Mouse (Mus musculus): ENCODE data around the gene 4930432M17Rik. TPM values are rescaled to one million over a fixed set of nuclear protein-coding genes. Genes with fewer than 3 reads are reported as not detected.
A peak's percentile ranks its signal among the peaks of the same experiment; 100 is the strongest.

4930432M17Rik gene
- polyA plus RNA-seq, 1 experiment from 2014 or later = not detected

- ATAC-seq (ENCODE audit: low FRiP score, low TSS enrichment) = peak; percentile 62; the same call in 1 of the 2 replicates
- no peaks in the 10 kb centered on the region for H3K36me3 ChIP-seq (ENCODE audit: insufficient read depth, low read length)
- H3K9ac ChIP-seq (replicated peaks; ENCODE audit: low read length) = no peak overlapping the region
- 61% methylated on average over 3 of the region's 3 CpGs for whole genome bisulfite sequencing
- H3K27me3 ChIP-seq (ENCODE audit: insufficient read depth, low read length) = no peaks in the 10 kb centered on the region
- H3K4me1 ChIP-seq (ENCODE audit: insufficient read depth, low read length) = peaks cover 21% of the 10 kb centered on the region
- peak overlapping the region; percentile 73 for H3K27ac ChIP-seq (ENCODE audit: low read length)
- no peak overlapping the region for H3K4me2 ChIP-seq (replicated peaks; ENCODE audit: low read depth, low read length)
- H3K4me3 ChIP-seq (ENCODE audit: low read length) = no peak overlapping the region
- no peaks in the 10 kb centered on the region for H3K9me3 ChIP-seq (ENCODE audit: low read length)
These were observed 32.3 kb upstream of the 4930432M17Rik start for GRCm38 (mm10) chr3:121638241-121638640.

GRCm38 (mm10) chr3:121640611-121641010 lies 30.0 kb upstream of the 4930432M17Rik start:
- no peak overlapping the region for H3K27ac ChIP-seq (ENCODE audit: low read length)
- ATAC-seq (ENCODE audit: low FRiP score, low TSS enrichment) = no peak
- no peaks in the 10 kb centered on the region for H3K9me3 ChIP-seq (ENCODE audit: low read length)
- peaks cover 25% of the 10 kb centered on the region for H3K4me1 ChIP-seq (ENCODE audit: insufficient read depth, low read length)
- WGBS = 27% methylated on average over 2 of the region's 2 CpGs
- no peaks in the 10 kb centered on the region for H3K27me3 ChIP-seq (ENCODE audit: insufficient read depth, low read length)
- H3K36me3 ChIP-seq (ENCODE audit: insufficient read depth, low read length) = no peaks in the 10 kb centered on the region
- no peak overlapping the region for H3K4me2 ChIP-seq (replicated peaks; ENCODE audit: low read depth, low read length)
- H3K4me3 ChIP-seq (ENCODE audit: low read length) = no peak overlapping the region
- no peak overlapping the region for H3K9ac ChIP-seq (replicated peaks; ENCODE audit: low read length)

GRCm38 (mm10) chr3:121643236-121643635 lies 27.3 kb upstream of the 4930432M17Rik start:
- ATAC-seq (ENCODE audit: low FRiP score, low TSS enrichment) = no peak
- Histone ChIP-seq H3K36me3 (ENCODE audit: insufficient read depth, low read length) (no peaks in the 10 kb centered on the region), H3K27ac (ENCODE audit: low read length) (no peak overlapping the region), H3K4me2 (replicated peaks; ENCODE audit: low read depth, low read length) (no peak overlapping the region), H3K27me3 (ENCODE audit: insufficient read depth, low read length) (no peaks in the 10 kb centered on the region), H3K4me3 (ENCODE audit: low read length) (no peak overlapping the region), H3K9me3 (ENCODE audit: low read length) (no peaks in the 10 kb centered on the region), H3K4me1 (ENCODE audit: insufficient read depth, low read length) (peaks cover 40% of the 10 kb centered on the region), H3K9ac (replicated peaks; ENCODE audit: low read length) (no peak overlapping the region)
- WGBS = 77% methylated on average over 8 of the region's 8 CpGs

GRCm38 (mm10) chr3:121645447-121645846 lies 25.1 kb upstream of the 4930432M17Rik start:
- Histone ChIP-seq H3K9ac (replicated peaks; ENCODE audit: low read length) (no peak overlapping the region), H3K4me2 (replicated peaks; ENCODE audit: low read depth, low read length) (no peak overlapping the region), H3K36me3 (ENCODE audit: insufficient read depth, low read length) (no peaks in the 10 kb centered on the region), H3K4me1 (ENCODE audit: insufficient read depth, low read length) (peaks cover 37% of the 10 kb centered on the region), H3K27ac (ENCODE audit: low read length) (peak overlapping the region; percentile 96), H3K4me3 (ENCODE audit: low read length) (no peak overlapping the region), H3K27me3 (ENCODE audit: insufficient read depth, low read length) (no peaks in the 10 kb centered on the region), H3K9me3 (ENCODE audit: low read length) (no peaks in the 10 kb centered on the region)
- WGBS = 76% methylated on average over 7 of the region's 7 CpGs
- ATAC-seq (ENCODE audit: low FRiP score, low TSS enrichment) = no peak

GRCm38 (mm10) chr3:121646364-121647048 lies 24.1 kb upstream of the 4930432M17Rik start:
- Histone ChIP-seq H3K9ac (replicated peaks; ENCODE audit: low read length) (0 out of 2 replicates have a peak overlapping the region, but pooled peaks have one; percentile 31), H3K4me3 (ENCODE audit: low read length) (no peak overlapping the region), H3K4me2 (replicated peaks; ENCODE audit: low read depth, low read length) (no peak overlapping the region; the same call in 1 of the 2 replicates), H3K36me3 (ENCODE audit: insufficient read depth, low read length) (no peaks in the 10 kb centered on the region), H3K27ac (ENCODE audit: low read length) (peak overlapping the region; percentile 96), H3K4me1 (ENCODE audit: insufficient read depth, low read length) (peaks cover 36% of the 10 kb centered on the region), H3K27me3 (ENCODE audit: insufficient read depth, low read length) (no peaks in the 10 kb centered on the region), H3K9me3 (ENCODE audit: low read length) (no peaks in the 10 kb centered on the region)
- WGBS = 21% methylated on average over 9 of the region's 9 CpGs
- peak; percentile 94 for ATAC-seq (ENCODE audit: low FRiP score, low TSS enrichment)

- Histone ChIP-seq H3K36me3 (ENCODE audit: insufficient read depth, low read length) (no peaks in the 10 kb centered on the region), H3K4me1 (ENCODE audit: insufficient read depth, low read length) (peaks cover 38% of the 10 kb centered on the region), H3K27ac (ENCODE audit: low read length) (no peak overlapping the region), H3K4me3 (ENCODE audit: low read length) (no peak overlapping the region), H3K4me2 (replicated peaks; ENCODE audit: low read depth, low read length) (no peak overlapping the region), H3K27me3 (ENCODE audit: insufficient read depth, low read length) (no peaks in the 10 kb centered on the region), H3K9me3 (ENCODE audit: low read length) (no peaks in the 10 kb centered on the region), H3K9ac (replicated peaks; ENCODE audit: low read length) (no peak overlapping the region)
- WGBS = 94% methylated on average over 8 of the region's 8 CpGs
- no peak for ATAC-seq (ENCODE audit: low FRiP score, low TSS enrichment)
These were observed 22.3 kb upstream of the 4930432M17Rik start for GRCm38 (mm10) chr3:121648238-121648778.

GRCm38 (mm10) chr3:121650052-121650671 lies 20.4 kb upstream of the 4930432M17Rik start:
- Histone ChIP-seq H3K4me3 (ENCODE audit: low read length) (no peak overlapping the region), H3K9ac (replicated peaks; ENCODE audit: low read length) (0 out of 2 replicates have a peak overlapping the region, but pooled peaks have one; percentile 17), H3K27ac (ENCODE audit: low read length) (peak overlapping the region; percentile 86), H3K27me3 (ENCODE audit: insufficient read depth, low read length) (no peaks in the 10 kb centered on the region), H3K4me1 (ENCODE audit: insufficient read depth, low read length) (peaks cover 38% of the 10 kb centered on the region), H3K9me3 (ENCODE audit: low read length) (no peaks in the 10 kb centered on the region), H3K36me3 (ENCODE audit: insufficient read depth, low read length) (no peaks in the 10 kb centered on the region), H3K4me2 (replicated peaks; ENCODE audit: low read depth, low read length) (peak overlapping the region; percentile 34; the same call in 1 of the 2 replicates)
- 21% methylated on average over 10 of the region's 10 CpGs for WGBS
- ATAC-seq (ENCODE audit: low FRiP score, low TSS enrichment) = peak; percentile 43; the same call in 1 of the 2 replicates

GRCm38 (mm10) chr3:121651710-121652109 lies 18.9 kb upstream of the 4930432M17Rik start:
- Histone ChIP-seq H3K4me3 (ENCODE audit: low read length) (no peak overlapping the region), H3K4me2 (replicated peaks; ENCODE audit: low read depth, low read length) (no peak overlapping the region), H3K9me3 (ENCODE audit: low read length) (no peaks in the 10 kb centered on the region), H3K9ac (replicated peaks; ENCODE audit: low read length) (no peak overlapping the region), H3K4me1 (ENCODE audit: insufficient read depth, low read length) (peaks cover 24% of the 10 kb centered on the region), H3K27me3 (ENCODE audit: insufficient read depth, low read length) (no peaks in the 10 kb centered on the region), H3K27ac (ENCODE audit: low read length) (no peak overlapping the region), H3K36me3 (ENCODE audit: insufficient read depth, low read length) (no peaks in the 10 kb centered on the region)
- ATAC-seq (ENCODE audit: low FRiP score, low TSS enrichment) = no peak
- WGBS = 47% methylated on average over 3 of the region's 3 CpGs

GRCm38 (mm10) chr3:121652186-121652585 lies 18.4 kb upstream of the 4930432M17Rik start:
- Histone ChIP-seq H3K27me3 (ENCODE audit: insufficient read depth, low read length) (no peaks in the 10 kb centered on the region), H3K4me2 (replicated peaks; ENCODE audit: low read depth, low read length) (no peak overlapping the region), H3K4me3 (ENCODE audit: low read length) (no peak overlapping the region), H3K27ac (ENCODE audit: low read length) (no peak overlapping the region), H3K9ac (replicated peaks; ENCODE audit: low read length) (no peak overlapping the region), H3K36me3 (ENCODE audit: insufficient read depth, low read length) (no peaks in the 10 kb centered on the region), H3K4me1 (ENCODE audit: insufficient read depth, low read length) (peaks cover 19% of the 10 kb centered on the region), H3K9me3 (ENCODE audit: low read length) (no peaks in the 10 kb centered on the region)
- 70% methylated on average over 1 of the region's 1 CpGs for WGBS
- ATAC-seq (ENCODE audit: low FRiP score, low TSS enrichment) = no peak

GRCm38 (mm10) chr3:121656922-121657321 lies 13.6 kb upstream of the 4930432M17Rik start:
- H3K27ac ChIP-seq (ENCODE audit: low read length) = no peak overlapping the region
- no peaks in the 10 kb centered on the region for H3K36me3 ChIP-seq (ENCODE audit: insufficient read depth, low read length)
- no peaks in the 10 kb centered on the region for H3K4me1 ChIP-seq (ENCODE audit: insufficient read depth, low read length)
- 94% methylated on average over 4 of the region's 4 CpGs for WGBS
- H3K4me2 ChIP-seq (replicated peaks; ENCODE audit: low read depth, low read length) = no peak overlapping the region
- no peak overlapping the region for H3K9ac ChIP-seq (replicated peaks; ENCODE audit: low read length)
- H3K9me3 ChIP-seq (ENCODE audit: low read length) = no peaks in the 10 kb centered on the region
- H3K4me3 ChIP-seq (ENCODE audit: low read length) = no peak overlapping the region
- ATAC-seq (ENCODE audit: low FRiP score, low TSS enrichment) = no peak
- no peaks in the 10 kb centered on the region for H3K27me3 ChIP-seq (ENCODE audit: insufficient read depth, low read length)

Data from kidney, embryonic 16.5 days (tissue).